ENCODE assay signal across 1 mouse cellular context in genomic region chr14:46787787-46788504, GRCm38 (mm10).
TF ChIP-seq lines count a peak whose summit lies in the region.

Gene Cnih1 (minus strand): TSS chr14:46788411.

TF ChIP-seq in CH12.LX, 34 proteins besides CTCF, POLR2A, EP300 and RAD21 (continued from another document):
- peak; percentile 56 for TF ChIP-seq BHLHE40 (IDR thresholded peaks at IDR 0.05; ENCODE audit: low read depth, low read length)
- peak; percentile 62; the same call in 1 of the 2 replicates for TF ChIP-seq ELF1 (IDR thresholded peaks at IDR 0.05; ENCODE audit: low read depth, low read length)
- TF ChIP-seq TBP (conservative IDR thresholded peaks at IDR 0.05; ENCODE audit: low read depth, low read length): 0 out of 2 replicates have a peak, but pooled peaks have one; percentile 36
- no peak; the same call in 1 of the 2 replicates for TF ChIP-seq USF2 (conservative IDR thresholded peaks at IDR 0.05; ENCODE audit: low read depth, low read length)
